Mouse (Mus musculus) megakaryocyte, embryonic 14.5 days (primary cell): ENCODE results near the gene Gprin2. TPM values are rescaled to one million over a fixed set of nuclear protein-coding genes. Genes with fewer than 3 reads are reported as not detected.

Source experiments
- H3K27me3 ChIP-seq: replicated peaks from 2 replicates; pipeline ENCODE3; 2012; ENCODE audit warnings: inconsistent platforms
- H3K36me3 ChIP-seq: replicated peaks from 2 replicates; pipeline ENCODE3; 2012; ENCODE audit warnings: low read length, inconsistent platforms, mixed read lengths
- H3K4me1 ChIP-seq: 2 replicates; pipeline ENCODE4 v1.6.1; 2012; ENCODE audit warnings: inconsistent platforms
- H3K4me3 ChIP-seq: replicated peaks from 2 replicates; pipeline ENCODE3; 2012; ENCODE audit warnings: moderate library complexity, mild to moderate bottlenecking, inconsistent platforms
- H3K9me3 ChIP-seq: 2 replicates; pipeline ENCODE4 v1.6.1; 2012; ENCODE audit warnings: inconsistent platforms
- FLI1 ChIP-seq: IDR thresholded peaks from 2 replicates; pipeline ENCODE4 v1.6.1; 2012; ENCODE audit warnings: low read length, inconsistent platforms, mixed read lengths
- GATA1 ChIP-seq: IDR thresholded peaks from 3 replicates; pipeline ENCODE4 v1.6.1; 2012; ENCODE audit warnings: mixed read lengths, low read length, inconsistent platforms, borderline replicate concordance
- polyA plus RNA-seq: library from polyadenylated mRNA; stranded (reverse); fragments of >175 nt; gene quantifications from 2 replicates; pipeline ENCODE4 v1.2.3, GENCODE M21; 2012; ENCODE audit warnings: low replicate concordance; ENCODE audit not compliant: insufficient read depth

Gene Gprin2
- not detected in 2 replicates for polyA plus RNA-seq

DNA sequence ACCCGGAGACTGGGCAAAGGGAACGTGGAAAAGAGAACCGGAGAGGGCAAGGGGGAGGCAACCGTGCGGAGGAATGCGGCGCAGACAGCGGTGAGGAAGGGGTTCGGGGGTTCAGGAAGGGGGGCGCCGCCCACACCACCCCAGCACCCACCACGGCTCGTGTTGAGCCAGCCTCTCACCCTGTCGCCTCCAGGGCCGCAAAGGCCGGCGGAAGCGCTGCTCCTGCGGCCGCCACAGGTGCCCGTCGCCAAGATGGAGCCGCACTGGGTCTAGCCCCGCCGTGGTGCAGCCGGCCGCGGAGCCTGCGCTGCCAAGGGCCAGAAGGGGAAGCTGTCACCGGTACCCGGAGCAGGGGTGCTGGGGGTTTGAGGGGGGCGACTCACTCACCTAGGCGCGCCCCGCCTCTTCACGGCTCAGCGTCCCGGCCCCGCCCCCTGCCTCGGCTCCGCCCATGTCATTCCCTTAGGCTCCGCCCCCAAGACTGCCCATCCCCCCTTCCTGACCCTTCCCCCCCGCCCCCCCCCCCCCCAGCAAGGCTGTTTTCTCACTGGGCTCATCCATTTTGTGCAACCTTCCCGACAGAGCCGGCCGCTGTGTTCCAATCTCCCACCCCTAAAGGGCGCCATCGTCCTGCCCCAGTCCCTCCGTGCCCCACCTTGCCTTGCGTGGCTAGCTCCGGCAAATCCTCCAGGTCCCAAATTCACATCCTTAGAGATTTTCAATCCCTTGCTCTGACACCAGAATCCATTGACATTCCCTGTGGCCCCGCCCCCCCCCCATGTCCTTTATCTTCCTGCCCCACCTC is at the start of gene Gprin2:
Gprin2 (minus strand) TSS at position 423 of the 805 bp plus-strand sequence.
- H3K4me1 ChIP-seq = peaks cover 23% of the 10 kb centered on the region
- H3K27me3 ChIP-seq = peaks cover 71% of the 10 kb centered on the region
- no peaks in the 10 kb centered on the region for H3K36me3 ChIP-seq

GRCm38 (mm10) chr14:34240676-34241075 is 39.2 kb upstream of the Gprin2 start:
- no peak for TF ChIP-seq GATA1
- TF ChIP-seq FLI1 = no peak
- H3K36me3 ChIP-seq = peaks cover 63% of the 10 kb centered on the region
- no peaks in the 10 kb centered on the region for H3K27me3 ChIP-seq
- H3K9me3 ChIP-seq = no peaks in the 10 kb centered on the region
- H3K4me1 ChIP-seq = peaks cover 4% of the 10 kb centered on the region
- H3K4me3 ChIP-seq = no peak overlapping the region

More for the DNA sequence above, at the start of gene Gprin2:
- TF ChIP-seq FLI1 (no peak), GATA1 (no peak)
- Histone ChIP-seq H3K4me3 (peak within 1 kb of the TSS; percentile 91), H3K9me3 (peaks cover 7% of the 10 kb centered on the region; the same call in 1 of the 2 replicates)

DNA sequence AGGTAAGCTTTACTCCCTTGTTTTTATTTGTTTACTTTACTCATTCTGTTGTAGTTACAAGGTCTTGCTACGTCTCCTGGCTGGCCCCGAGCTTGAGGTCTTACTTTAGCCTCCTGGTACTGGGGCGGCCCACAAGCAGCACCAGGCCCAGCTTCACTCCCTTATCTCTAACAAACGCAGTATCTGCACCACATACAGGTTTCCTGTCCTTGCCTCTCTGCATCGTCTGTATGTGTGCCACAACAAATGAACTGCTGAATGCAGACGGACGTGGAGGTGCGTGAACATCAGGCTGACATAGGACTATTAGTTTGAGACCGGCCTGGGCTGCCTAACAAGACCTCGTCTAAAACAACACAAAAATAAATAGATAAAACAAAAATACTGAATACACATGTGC is 38.8 kb upstream of the Gprin2 start:
- Histone ChIP-seq H3K27me3 (no peaks in the 10 kb centered on the region), H3K4me3 (no peak overlapping the region), H3K36me3 (peaks cover 67% of the 10 kb centered on the region), H3K9me3 (no peaks in the 10 kb centered on the region), H3K4me1 (peaks cover 4% of the 10 kb centered on the region)
- TF ChIP-seq FLI1 (no peak), GATA1 (no peak)

DNA sequence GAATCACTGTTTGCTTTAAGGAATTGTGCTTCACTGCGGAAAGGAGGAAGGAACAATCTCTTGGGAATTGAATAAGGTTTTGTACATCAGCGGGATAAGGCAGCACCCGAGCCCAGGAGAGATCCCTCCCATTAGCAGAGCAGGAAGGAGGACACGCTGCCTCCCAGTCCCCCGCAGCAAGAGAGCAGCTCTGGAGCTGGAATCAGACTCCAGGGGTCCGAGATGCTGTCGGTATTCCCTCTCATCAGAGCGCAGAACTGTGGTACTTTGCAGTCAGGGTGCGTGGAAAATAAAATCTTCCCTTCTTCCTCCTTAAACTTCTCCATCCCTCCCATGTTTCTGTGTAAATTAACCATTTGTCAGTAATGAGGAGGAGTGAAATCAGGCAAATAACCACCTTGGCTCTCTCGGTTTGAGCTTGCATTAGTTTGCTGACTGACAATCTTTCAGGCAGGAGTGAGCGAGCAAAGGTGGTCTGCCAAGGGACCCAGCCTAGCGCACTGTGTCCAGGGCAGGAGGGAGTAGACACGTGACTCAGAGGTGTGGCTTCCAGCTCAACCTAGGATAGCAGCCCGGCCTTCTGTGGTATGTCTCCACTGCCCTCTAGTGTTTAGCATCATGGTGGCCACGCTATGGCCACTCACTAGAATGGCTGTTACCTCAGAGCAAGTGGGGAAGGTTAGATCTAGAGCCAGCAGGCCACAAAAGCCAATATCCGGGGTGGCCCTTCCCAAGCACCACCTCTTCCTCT is 33.4 kb upstream of the Gprin2 start:
- no peaks in the 10 kb centered on the region for H3K27me3 ChIP-seq
- peak overlapping the region; percentile 21 for H3K4me3 ChIP-seq
- H3K9me3 ChIP-seq = peaks cover 6% of the 10 kb centered on the region; the same call in 1 of the 2 replicates
- TF ChIP-seq FLI1 (no peak), GATA1 (no peak)
- H3K36me3 ChIP-seq = peaks cover 71% of the 10 kb centered on the region
- no peaks in the 10 kb centered on the region; the same call in 1 of the 2 replicates for H3K4me1 ChIP-seq

DNA sequence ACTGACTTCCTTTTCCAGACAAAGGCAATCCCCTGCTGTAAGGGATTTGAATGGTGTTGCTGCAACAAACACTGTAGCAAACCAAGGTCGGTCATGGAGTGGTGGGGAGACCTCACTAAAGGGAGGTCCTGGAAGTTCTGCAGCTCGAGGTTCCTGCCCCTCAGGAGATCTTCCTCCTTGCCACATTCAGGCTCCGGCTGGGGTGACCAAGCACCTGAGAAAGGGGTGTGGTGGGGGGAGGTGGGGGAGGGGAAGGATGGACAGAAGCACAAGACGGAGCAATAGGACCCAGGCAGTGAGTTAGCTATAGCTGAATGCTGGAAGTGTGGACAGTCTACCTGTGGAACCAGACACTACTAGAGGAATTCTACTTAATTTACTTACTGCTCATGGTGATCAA is 32.4 kb upstream of the Gprin2 start:
- TF ChIP-seq GATA1 (no peak), FLI1 (no peak)

DNA sequence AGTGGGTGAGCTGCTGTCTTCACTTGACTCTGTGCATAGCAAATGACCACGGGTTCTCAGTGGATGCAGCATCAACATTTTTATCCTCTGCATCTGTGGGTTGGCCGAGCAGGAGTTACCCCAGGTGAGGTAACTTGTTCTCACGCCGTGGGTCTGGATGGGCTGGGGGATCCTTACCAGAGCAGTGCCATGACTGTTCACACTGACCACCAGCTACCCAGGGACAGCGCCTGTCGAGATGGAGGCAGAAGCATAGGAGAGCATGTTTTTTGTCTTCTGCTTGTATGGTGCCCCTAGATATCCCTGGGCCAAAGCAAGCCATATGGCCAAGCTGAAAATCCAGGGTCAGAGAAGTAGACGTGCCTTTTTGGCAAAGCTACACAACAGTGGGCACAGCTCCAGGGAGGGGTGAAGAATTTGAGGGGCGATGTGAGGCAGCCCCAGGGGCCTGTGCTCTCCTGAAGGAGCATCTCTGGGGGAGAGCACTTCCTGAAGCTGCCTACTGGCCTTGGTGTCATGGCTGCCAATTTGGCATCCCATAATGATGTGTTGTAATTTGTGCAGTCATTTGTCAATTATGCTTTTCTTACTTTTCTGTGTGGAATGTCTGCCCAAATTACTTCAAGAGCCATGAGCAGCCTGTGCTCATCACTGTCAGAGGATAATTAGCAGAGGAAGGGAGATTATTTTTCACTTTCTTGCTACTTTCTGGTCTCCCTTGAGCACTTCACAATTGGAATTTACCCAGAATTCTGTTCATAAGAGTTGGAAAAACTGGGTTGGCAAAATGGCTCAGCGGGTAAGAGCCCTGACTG is 31.6 kb upstream of the Gprin2 start:
- peaks cover 59% of the 10 kb centered on the region for H3K36me3 ChIP-seq
- H3K9me3 ChIP-seq = peaks cover 6% of the 10 kb centered on the region; the same call in 1 of the 2 replicates
- no peaks in the 10 kb centered on the region for H3K27me3 ChIP-seq
- no peak overlapping the region for H3K4me3 ChIP-seq
- no peaks in the 10 kb centered on the region; the same call in 1 of the 2 replicates for H3K4me1 ChIP-seq
- TF ChIP-seq FLI1 = no peak
- no peak for TF ChIP-seq GATA1

More for the DNA sequence above, 32.4 kb upstream of the Gprin2 start:
- Histone ChIP-seq H3K4me1 (no peaks in the 10 kb centered on the region; the same call in 1 of the 2 replicates), H3K27me3 (no peaks in the 10 kb centered on the region), H3K4me3 (no peak overlapping the region), H3K36me3 (peaks cover 67% of the 10 kb centered on the region), H3K9me3 (peaks cover 6% of the 10 kb centered on the region; the same call in 1 of the 2 replicates)

DNA sequence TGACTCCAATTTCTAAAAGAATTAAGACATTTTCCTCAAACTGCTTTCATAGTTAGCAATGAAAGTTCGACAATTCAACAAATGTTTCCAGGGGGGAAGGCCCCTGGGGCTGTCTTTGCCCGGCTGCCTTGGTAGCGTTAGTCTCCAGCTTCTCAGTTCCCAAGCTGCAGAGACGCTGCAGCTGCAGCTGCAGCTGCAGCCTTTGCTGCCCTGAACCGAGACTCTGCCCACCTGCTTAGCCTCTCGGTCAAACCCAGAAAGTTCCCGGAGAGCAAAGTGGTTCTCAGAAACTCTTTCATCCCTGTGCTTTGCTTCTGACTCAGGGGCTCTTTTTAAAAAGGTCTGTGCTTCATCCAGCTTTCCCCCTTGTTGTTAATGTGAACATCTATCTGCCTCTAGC is 30.9 kb upstream of the Gprin2 start:
- no peaks in the 10 kb centered on the region for H3K27me3 ChIP-seq

GRCm38 (mm10) chr14:34228830-34229506 is 27.5 kb upstream of the Gprin2 start:
- no peaks in the 10 kb centered on the region for H3K27me3 ChIP-seq
- no peak for TF ChIP-seq FLI1
- no peak for TF ChIP-seq GATA1
- H3K36me3 ChIP-seq = peaks cover 26% of the 10 kb centered on the region
- H3K4me1 ChIP-seq = no peaks in the 10 kb centered on the region
- H3K4me3 ChIP-seq = no peak overlapping the region
- peaks cover 6% of the 10 kb centered on the region; the same call in 1 of the 2 replicates for H3K9me3 ChIP-seq

More for the DNA sequence above, 30.9 kb upstream of the Gprin2 start:
- Histone ChIP-seq H3K4me3 (no peak overlapping the region), H3K36me3 (peaks cover 55% of the 10 kb centered on the region), H3K4me1 (no peaks in the 10 kb centered on the region; the same call in 1 of the 2 replicates), H3K9me3 (peaks cover 6% of the 10 kb centered on the region; the same call in 1 of the 2 replicates)
- no peak for TF ChIP-seq GATA1
- no peak for TF ChIP-seq FLI1
